Mouse (Mus musculus): Measurements from ENCODE around the gene Ankdd1b.

Ankdd1b gene

GRCm38 (mm10) chr13:96470957-96471356 lies at the start of gene Ankdd1b:
Gene Ankdd1b, minus strand, starts transcription at chr13:96471198.
- DNase-seq = no peak

GRCm38 (mm10) chr13:96517335-96517734 lies 46.3 kb upstream of the Ankdd1b start:
- DNase-seq = no peak

- no peak for DNase-seq
Observed at GRCm38 (mm10) chr13:96516249-96516648, 45.3 kb upstream of the Ankdd1b start.

- no peak for DNase-seq
Observed at GRCm38 (mm10) chr13:96514154-96514942, 43.4 kb upstream of the Ankdd1b start.

GRCm38 (mm10) chr13:96511893-96512292 lies 40.9 kb upstream of the Ankdd1b start:
- no peak for DNase-seq

- no peak for DNase-seq
Observed at GRCm38 (mm10) chr13:96511262-96511661, 40.3 kb upstream of the Ankdd1b start.

- no peak for DNase-seq
Observed at GRCm38 (mm10) chr13:96510635-96511034, 39.6 kb upstream of the Ankdd1b start.

- DNase-seq = no peak
Observed at GRCm38 (mm10) chr13:96507541-96507940, 36.5 kb upstream of the Ankdd1b start.

- no peak for DNase-seq
Observed at GRCm38 (mm10) chr13:96506313-96506712, 35.3 kb upstream of the Ankdd1b start.

- no peak for DNase-seq
Observed at GRCm38 (mm10) chr13:96505661-96506060, 34.7 kb upstream of the Ankdd1b start.

- DNase-seq = no peak
Observed at GRCm38 (mm10) chr13:96499891-96500290, 28.9 kb upstream of the Ankdd1b start.

- no peak for DNase-seq
Observed at GRCm38 (mm10) chr13:96496630-96497029, 25.6 kb upstream of the Ankdd1b start.

GRCm38 (mm10) chr13:96490433-96490832 lies 19.4 kb upstream of the Ankdd1b start, which contains the start of gene Gm17622:
Gene Gm17622, plus strand, starts transcription at chr13:96490733.
- DNase-seq = no peak

GRCm38 (mm10) chr13:96487968-96488367 lies 17.0 kb upstream of the Ankdd1b start:
- no peak for DNase-seq

- no peak for DNase-seq
Observed at GRCm38 (mm10) chr13:96487230-96487629, 16.2 kb upstream of the Ankdd1b start.

GRCm38 (mm10) chr13:96478991-96479390 lies 8.0 kb upstream of the Ankdd1b start:
- no peak for DNase-seq

- DNase-seq = no peak
Observed at GRCm38 (mm10) chr13:96477226-96477625, 6.2 kb upstream of the Ankdd1b start.

- no peak for DNase-seq
Observed at GRCm38 (mm10) chr13:96470556-96470955, 442 bp downstream of the Ankdd1b start.

GRCm38 (mm10) chr13:96468678-96469077 lies 2.3 kb downstream of the Ankdd1b start:
- DNase-seq = no peak

GRCm38 (mm10) chr13:96465315-96465714 lies 5.7 kb downstream of the Ankdd1b start:
- no peak for DNase-seq

GRCm38 (mm10) chr13:96462644-96463043 lies 8.4 kb downstream of the Ankdd1b start:
- DNase-seq = no peak

GRCm38 (mm10) chr13:96458606-96459005 lies 12.4 kb downstream of the Ankdd1b start:
- DNase-seq = no peak

GRCm38 (mm10) chr13:96458018-96458417 lies 13.0 kb downstream of the Ankdd1b start:
- DNase-seq = no peak

- DNase-seq = no peak
Observed at GRCm38 (mm10) chr13:96457566-96457965, 13.4 kb downstream of the Ankdd1b start.

- DNase-seq = no peak
Observed at GRCm38 (mm10) chr13:96454288-96454687, 16.7 kb downstream of the Ankdd1b start.

All from cerebellum, adult 11 months (tissue).